Mouse (Mus musculus): ENCODE measurements at regions not wholly inside any gene's neighbourhood (a gene's known extent, or its start where the extent isn't known, plus 50 kb on each side); places are given as distances from the start of the nearest gene placed in this dataset.

DNA sequence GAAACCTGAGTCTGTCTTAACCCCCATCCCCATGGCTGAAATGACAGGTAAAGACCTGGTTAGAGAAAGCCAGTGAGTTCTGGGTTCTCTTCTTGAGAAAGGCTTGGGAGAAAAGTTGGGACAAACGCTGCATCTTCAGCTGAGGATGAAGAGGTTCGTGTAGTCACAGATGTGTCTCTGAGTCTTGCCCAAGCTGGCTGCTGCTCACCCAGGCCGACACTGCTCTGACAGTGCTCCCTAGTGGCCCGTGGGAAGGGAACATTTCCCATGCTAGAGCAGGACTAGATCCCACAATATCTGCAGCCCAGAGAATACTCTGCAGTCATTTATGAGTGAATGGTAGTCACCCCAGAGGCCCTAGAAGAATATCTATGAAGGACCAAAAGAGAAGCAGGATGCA lies 165.3 kb downstream of the Cemip2 start:
- H3K9me3 ChIP-seq (ENCODE audit: control insufficient read depth, low read length), result no peaks in the 10 kb centered on the region
- H3K9ac ChIP-seq (ENCODE audit: low read depth, low read length), result no peak overlapping the region
- DNase-seq (ENCODE audit: low spot score) (peak; percentile 11), ATAC-seq (ENCODE audit: low read depth) (no peak)
- no peaks in the 10 kb centered on the region for H3K27me3 ChIP-seq (replicated peaks; ENCODE audit: control insufficient read depth, insufficient read depth, low read length)
- no peak overlapping the region for H3K27ac ChIP-seq (replicated peaks; ENCODE audit: low read depth, low read length)
- no peak overlapping the region for H3K4me3 ChIP-seq (ENCODE audit: low read depth, low read length)
- no peak overlapping the region for H3K4me2 ChIP-seq (ENCODE audit: low read depth, low read length)
- 59% methylated on average over 4 of the region's 4 CpGs for WGBS
- H3K36me3 ChIP-seq (ENCODE audit: control insufficient read depth, insufficient read depth, low read length), result no peaks in the 10 kb centered on the region
- peaks cover 3% of the 10 kb centered on the region; the same call in 1 of the 2 replicates for H3K4me1 ChIP-seq (ENCODE audit: control insufficient read depth, insufficient read depth, low read length)

DNA sequence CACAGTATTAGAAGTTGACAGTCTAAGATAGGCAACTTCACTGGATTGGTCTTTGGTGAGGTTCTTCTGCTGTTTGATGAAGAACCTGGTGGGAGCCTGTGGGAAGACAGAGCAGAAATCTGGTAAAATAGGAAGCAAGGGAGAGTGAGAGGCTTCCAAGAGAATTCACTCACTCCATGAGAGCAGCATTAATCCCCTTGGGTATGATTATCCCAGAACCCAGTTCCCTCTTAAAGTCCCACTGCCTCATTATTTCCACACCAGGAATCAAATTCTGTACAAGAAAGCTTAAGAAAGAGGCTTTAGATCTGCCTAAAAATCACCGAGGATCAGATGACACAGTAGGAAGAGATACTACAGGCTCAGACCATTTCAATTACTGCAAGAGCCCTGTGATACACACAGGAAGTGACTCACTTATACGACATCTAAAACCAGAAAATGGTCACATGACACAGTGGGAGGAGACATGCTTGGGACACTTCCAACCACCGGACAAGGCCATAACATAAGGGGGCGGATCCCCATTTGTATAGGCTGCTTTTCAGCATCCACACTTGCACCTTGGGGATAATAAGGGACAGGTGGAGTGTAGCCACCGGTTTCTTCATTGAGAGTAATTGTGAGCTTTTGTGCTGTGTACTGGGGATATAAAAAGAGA lies 168.2 kb downstream of the Cemip2 start:
- H3K36me3 ChIP-seq (ENCODE audit: control insufficient read depth, insufficient read depth, low read length), result no peaks in the 10 kb centered on the region
- peaks cover 3% of the 10 kb centered on the region; the same call in 1 of the 2 replicates for H3K4me1 ChIP-seq (ENCODE audit: control insufficient read depth, insufficient read depth, low read length)
- WGBS, result 47% methylated on average over 5 of the region's 5 CpGs
- no peak overlapping the region for H3K4me3 ChIP-seq (ENCODE audit: low read depth, low read length)
- no peak overlapping the region for H3K4me2 ChIP-seq (ENCODE audit: low read depth, low read length)
- DNase-seq (ENCODE audit: low spot score) (peak; percentile 50), ATAC-seq (ENCODE audit: low read depth) (peak; percentile 86)
- no peak overlapping the region for H3K27ac ChIP-seq (replicated peaks; ENCODE audit: low read depth, low read length)
- no peaks in the 10 kb centered on the region for H3K9me3 ChIP-seq (ENCODE audit: control insufficient read depth, low read length)
- no peak overlapping the region for H3K9ac ChIP-seq (ENCODE audit: low read depth, low read length)
- H3K27me3 ChIP-seq (replicated peaks; ENCODE audit: control insufficient read depth, insufficient read depth, low read length), result no peaks in the 10 kb centered on the region

DNA sequence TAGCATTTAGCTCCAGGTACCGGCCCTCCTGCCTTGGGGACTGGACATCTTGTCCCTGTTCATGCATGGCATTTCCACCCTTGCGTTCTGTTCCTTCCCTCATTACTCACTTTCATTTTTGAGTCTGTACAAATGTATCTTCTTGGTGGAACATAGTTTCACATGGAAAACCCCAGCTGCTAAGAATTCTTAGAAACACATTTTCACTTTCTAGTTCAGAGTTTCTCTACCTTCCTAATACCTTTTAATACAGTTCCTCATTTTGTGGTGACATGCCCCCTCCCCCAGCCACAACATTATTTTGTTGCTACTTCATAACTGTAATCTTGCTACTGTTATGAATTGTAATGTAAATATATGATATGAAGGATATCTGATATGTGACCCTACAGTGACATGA lies 169.9 kb downstream of the Cemip2 start:
- WGBS, result 88% methylated on average over 2 of the region's 2 CpGs
- H3K27me3 ChIP-seq (replicated peaks; ENCODE audit: control insufficient read depth, insufficient read depth, low read length), result no peaks in the 10 kb centered on the region
- H3K9me3 ChIP-seq (ENCODE audit: control insufficient read depth, low read length), result no peaks in the 10 kb centered on the region
- H3K4me3 ChIP-seq (ENCODE audit: low read depth, low read length), result no peak overlapping the region
- no peak overlapping the region for H3K27ac ChIP-seq (replicated peaks; ENCODE audit: low read depth, low read length)
- ATAC-seq (ENCODE audit: low read depth), result no peak
- H3K4me2 ChIP-seq (ENCODE audit: low read depth, low read length), result no peak overlapping the region
- H3K4me1 ChIP-seq (ENCODE audit: control insufficient read depth, insufficient read depth, low read length), result 0 out of 2 replicates have a peak, but pooled peaks cover 3% of the 10 kb centered on the region
- no peaks in the 10 kb centered on the region for H3K36me3 ChIP-seq (ENCODE audit: control insufficient read depth, insufficient read depth, low read length)
- no peak overlapping the region for H3K9ac ChIP-seq (ENCODE audit: low read depth, low read length)
- no peak for DNase-seq (ENCODE audit: low spot score)

DNA sequence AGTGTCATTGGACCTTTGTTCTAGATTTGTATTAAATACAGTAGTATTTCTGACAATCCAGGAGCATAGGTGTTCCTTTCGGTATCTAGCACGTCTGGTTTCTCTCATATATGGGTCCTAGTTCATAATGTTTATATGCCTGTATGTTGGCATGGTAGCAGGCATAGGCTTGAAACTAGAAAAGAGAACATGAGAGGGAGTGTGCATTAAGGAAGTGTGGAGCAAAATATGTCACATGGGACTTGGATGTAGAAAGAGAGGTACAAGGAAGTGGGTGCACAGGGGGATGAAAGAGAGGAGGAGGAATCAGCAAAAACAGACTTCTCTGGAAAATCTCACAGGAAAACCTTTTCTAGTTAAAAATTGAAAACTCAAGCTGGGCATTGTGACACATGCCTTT lies 176.2 kb upstream of the Trpm3 start:
- no peak for DNase-seq (ENCODE audit: low spot score)
- ATAC-seq (ENCODE audit: low read depth), result no peak
- no peak overlapping the region for H3K4me3 ChIP-seq (ENCODE audit: low read depth, low read length)
- WGBS, result 87% methylated on average over 2 of the region's 2 CpGs
- no peak overlapping the region for H3K27ac ChIP-seq (replicated peaks; ENCODE audit: low read depth, low read length)
- H3K9ac ChIP-seq (ENCODE audit: low read depth, low read length), result no peak overlapping the region
- H3K9me3 ChIP-seq (ENCODE audit: control insufficient read depth, low read length), result no peaks in the 10 kb centered on the region
- no peaks in the 10 kb centered on the region for H3K27me3 ChIP-seq (replicated peaks; ENCODE audit: control insufficient read depth, insufficient read depth, low read length)
- no peaks in the 10 kb centered on the region for H3K4me1 ChIP-seq (ENCODE audit: control insufficient read depth, insufficient read depth, low read length)
- no peaks in the 10 kb centered on the region for H3K36me3 ChIP-seq (ENCODE audit: control insufficient read depth, insufficient read depth, low read length)
- no peak overlapping the region for H3K4me2 ChIP-seq (ENCODE audit: low read depth, low read length)

DNA sequence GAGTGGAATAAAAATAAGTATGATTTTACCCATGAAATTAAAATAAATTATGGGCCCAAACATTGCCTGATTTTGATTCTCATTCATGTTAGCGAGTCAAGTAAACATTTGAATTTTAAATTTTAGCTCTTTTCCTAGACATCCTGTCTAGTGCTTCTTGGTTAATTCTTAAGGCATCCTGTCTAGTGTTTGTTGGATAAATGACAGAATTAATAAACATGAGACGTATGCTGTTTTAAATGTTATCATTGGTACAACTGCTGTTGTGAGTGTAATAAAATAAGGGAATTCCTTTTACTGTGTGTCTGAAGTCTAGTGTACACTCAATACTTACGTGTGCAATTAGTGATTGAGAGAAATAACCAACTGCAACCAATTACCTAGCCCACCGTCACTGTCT lies 149.0 kb upstream of the Trpm3 start:
- DNase-seq (ENCODE audit: low spot score) (no peak), ATAC-seq (ENCODE audit: low read depth) (no peak)
- H3K4me3 ChIP-seq (ENCODE audit: low read depth, low read length), result no peak overlapping the region
- no peak overlapping the region for H3K27ac ChIP-seq (replicated peaks; ENCODE audit: low read depth, low read length)
- no peaks in the 10 kb centered on the region for H3K4me1 ChIP-seq (ENCODE audit: control insufficient read depth, insufficient read depth, low read length)
- no peak overlapping the region for H3K4me2 ChIP-seq (ENCODE audit: low read depth, low read length)
- WGBS, result 67% methylated on average over 4 of the region's 4 CpGs
- H3K9me3 ChIP-seq (ENCODE audit: control insufficient read depth, low read length), result no peaks in the 10 kb centered on the region
- no peaks in the 10 kb centered on the region for H3K27me3 ChIP-seq (replicated peaks; ENCODE audit: control insufficient read depth, insufficient read depth, low read length)
- no peaks in the 10 kb centered on the region for H3K36me3 ChIP-seq (ENCODE audit: control insufficient read depth, insufficient read depth, low read length)
- no peak overlapping the region for H3K9ac ChIP-seq (ENCODE audit: low read depth, low read length)

DNA sequence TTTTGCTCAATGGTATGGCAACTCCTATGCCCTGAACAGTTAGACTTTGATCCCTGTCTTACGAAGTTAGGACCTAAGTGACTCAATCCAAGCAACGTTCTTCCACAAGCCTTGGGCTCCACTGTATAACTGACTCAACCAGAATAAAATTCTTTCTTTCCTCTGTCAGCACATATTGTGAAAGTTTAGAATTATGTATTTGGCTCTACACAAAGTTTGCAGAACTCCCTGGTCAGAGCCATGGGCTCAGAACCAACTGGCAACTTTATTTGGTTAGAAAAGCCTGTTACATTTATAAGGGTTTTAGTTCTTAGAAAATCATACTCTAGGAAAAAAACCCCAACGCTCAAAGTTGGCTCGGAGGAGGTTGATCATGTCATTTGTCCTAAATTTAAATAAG lies 147.9 kb upstream of the Trpm3 start:
- no peaks in the 10 kb centered on the region for H3K36me3 ChIP-seq (ENCODE audit: control insufficient read depth, insufficient read depth, low read length)
- H3K9ac ChIP-seq (ENCODE audit: low read depth, low read length), result no peak overlapping the region
- no peaks in the 10 kb centered on the region for H3K9me3 ChIP-seq (ENCODE audit: control insufficient read depth, low read length)
- 0 out of 2 replicates have a peak, but pooled peaks have one; percentile 9 for ATAC-seq (ENCODE audit: low read depth)
- peak; percentile 80 for DNase-seq (ENCODE audit: low spot score)
- H3K27me3 ChIP-seq (replicated peaks; ENCODE audit: control insufficient read depth, insufficient read depth, low read length), result no peaks in the 10 kb centered on the region
- H3K4me3 ChIP-seq (ENCODE audit: low read depth, low read length), result no peak overlapping the region
- 62% methylated on average over 4 of the region's 4 CpGs for WGBS
- H3K4me2 ChIP-seq (ENCODE audit: low read depth, low read length), result no peak overlapping the region
- no peaks in the 10 kb centered on the region for H3K4me1 ChIP-seq (ENCODE audit: control insufficient read depth, insufficient read depth, low read length)
- H3K27ac ChIP-seq (replicated peaks; ENCODE audit: low read depth, low read length), result no peak overlapping the region

DNA sequence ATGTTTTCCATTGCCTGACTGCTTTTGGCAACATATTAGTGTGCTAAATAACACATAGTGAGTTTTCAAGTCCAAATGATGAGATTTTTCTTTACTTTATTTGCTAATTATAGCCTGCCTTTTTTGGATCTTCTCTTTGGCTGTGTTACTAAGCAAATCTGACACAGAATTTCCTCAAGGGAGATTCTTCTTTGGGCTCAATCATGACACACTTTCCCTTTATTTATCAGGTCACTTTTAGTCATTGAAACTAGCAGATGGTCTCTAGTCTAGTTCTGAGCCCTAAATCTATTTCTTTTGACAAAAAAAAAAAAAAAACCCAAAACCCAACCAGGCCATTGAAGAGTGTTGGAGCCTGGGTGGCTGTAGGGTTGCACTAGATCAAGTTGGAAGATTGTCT lies 147.4 kb upstream of the Trpm3 start:
- ATAC-seq (ENCODE audit: low read depth) (no peak), DNase-seq (ENCODE audit: low spot score) (no peak)
- Histone ChIP-seq H3K4me1 (ENCODE audit: control insufficient read depth, insufficient read depth, low read length) (no peaks in the 10 kb centered on the region), H3K9ac (ENCODE audit: low read depth, low read length) (no peak overlapping the region), H3K36me3 (ENCODE audit: control insufficient read depth, insufficient read depth, low read length) (no peaks in the 10 kb centered on the region), H3K4me2 (ENCODE audit: low read depth, low read length) (no peak overlapping the region), H3K4me3 (ENCODE audit: low read depth, low read length) (no peak overlapping the region), H3K27me3 (replicated peaks; ENCODE audit: control insufficient read depth, insufficient read depth, low read length) (no peaks in the 10 kb centered on the region), H3K27ac (replicated peaks; ENCODE audit: low read depth, low read length) (no peak overlapping the region), H3K9me3 (ENCODE audit: control insufficient read depth, low read length) (no peaks in the 10 kb centered on the region)

DNA sequence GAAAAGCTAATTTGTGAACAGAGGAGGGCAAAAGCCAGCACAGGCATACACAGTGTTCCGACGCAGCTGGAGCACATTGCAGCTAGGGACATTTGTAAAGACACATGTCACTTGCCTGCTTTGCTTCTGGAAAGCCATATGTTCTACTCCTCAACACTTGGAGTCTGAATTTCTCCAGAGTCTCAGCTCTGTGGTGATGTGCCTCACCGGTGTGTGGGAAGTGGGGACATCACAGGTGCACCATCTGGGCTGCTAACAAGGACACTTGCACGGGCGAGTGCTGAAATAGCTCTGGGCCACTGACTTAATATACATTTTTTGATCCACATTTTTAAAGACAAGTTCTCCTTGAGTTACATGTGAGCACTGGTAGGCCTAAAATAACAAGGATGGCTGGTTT lies 139.2 kb upstream of the Trpm3 start:
- Histone ChIP-seq H3K27me3 (replicated peaks; ENCODE audit: control insufficient read depth, insufficient read depth, low read length) (no peaks in the 10 kb centered on the region), H3K9ac (ENCODE audit: low read depth, low read length) (no peak overlapping the region), H3K4me2 (ENCODE audit: low read depth, low read length) (no peak overlapping the region), H3K36me3 (ENCODE audit: control insufficient read depth, insufficient read depth, low read length) (no peaks in the 10 kb centered on the region), H3K27ac (replicated peaks; ENCODE audit: low read depth, low read length) (no peak overlapping the region), H3K4me3 (ENCODE audit: low read depth, low read length) (no peak overlapping the region), H3K9me3 (ENCODE audit: control insufficient read depth, low read length) (no peaks in the 10 kb centered on the region), H3K4me1 (ENCODE audit: control insufficient read depth, insufficient read depth, low read length) (no peaks in the 10 kb centered on the region)
- peak; percentile 25 for DNase-seq (ENCODE audit: low spot score)
- WGBS, result 64% methylated on average over 5 of the region's 5 CpGs
- no peak for ATAC-seq (ENCODE audit: low read depth)

Measured in embryonic facial prominence, embryonic 14.5 days (tissue).